Comparison of ENCODE assay signal across 8 mouse cellular contexts in the genomic region with DNA sequence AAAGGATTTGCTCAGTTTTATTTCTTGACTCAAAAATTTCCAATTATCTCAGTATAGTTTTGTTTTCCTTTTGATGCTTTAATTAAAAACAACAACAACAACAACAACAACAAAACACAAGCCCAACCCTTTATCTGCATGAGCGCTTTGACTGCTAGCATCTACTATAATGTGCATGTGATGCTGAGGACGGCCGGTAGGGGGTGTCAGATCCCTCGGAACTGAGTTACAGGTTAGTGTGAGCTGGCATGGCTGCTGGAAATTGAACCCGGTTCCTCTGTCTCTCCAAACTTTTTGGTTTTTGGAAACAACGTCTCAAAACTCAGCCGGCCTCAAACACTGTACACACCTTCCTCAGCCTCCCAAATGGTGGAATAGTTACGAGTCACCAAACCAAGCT. TPM values are rescaled to one million over a fixed set of nuclear protein-coding genes. Genes with fewer than 3 reads are reported as not detected.
DNase-seq lines count a peak whose midpoint lies in the region; ATAC-seq and TF ChIP-seq lines count a peak whose summit lies in the region.
"Had no signal": no experiment of that assay in that cellular context is flagged by ENCODE, and none has a peak within 500 bp of the region (broad histone marks: within the 10 kb centered on the region; RNA-seq: fewer than 3 reads in every experiment).

No protein-coding gene starts in this region.

- peak; percentile 37 to 41 for DNase-seq in layer of hippocampus, postnatal 10 days (ENCODE audit: low spot score in 2 of 2)
- no peak for DNase-seq in layer of hippocampus, adult 8-10 months (ENCODE audit: low spot score in 2 of 2)
- DNase-seq in ES-CJ7 (ENCODE audit: low read depth, low spot score) = peak; percentile 68
- peak; percentile 43 for DNase-seq in adrenal gland, postnatal 14 days
- peak; percentile 32 for DNase-seq in lung, postnatal 10 days
- DNase-seq in forebrain, postnatal 0 days = no peak
- no peak for DNase-seq in ovary, postnatal 36 days (ENCODE audit: low spot score)

- H3K27me3 ChIP-seq in forebrain, postnatal 0 days (ENCODE audit: insufficient read depth, low read length) = no peaks in the 10 kb centered on the region
- H3K27me3 ChIP-seq: limb, embryonic 13.5 days had no signal

- H3K4me3 ChIP-seq in forebrain, postnatal 0 days (ENCODE audit: low read depth, low read length) = no peak overlapping the region
- H3K4me3 ChIP-seq: limb, embryonic 13.5 days had no signal

- H3K4me2 ChIP-seq in forebrain, postnatal 0 days (ENCODE audit: low read depth) = no peak overlapping the region

- H3K4me1 ChIP-seq in forebrain, postnatal 0 days (ENCODE audit: insufficient read depth) = no peaks in the 10 kb centered on the region

- WGBS in forebrain, postnatal 0 days = 72% methylated on average over 8 of the region's 8 CpGs

- H3K36me3 ChIP-seq in forebrain, postnatal 0 days (ENCODE audit: insufficient read depth) = no peaks in the 10 kb centered on the region
- H3K36me3 ChIP-seq: limb, embryonic 13.5 days had no signal

- TF ChIP-seq CTCF in forebrain, postnatal 0 days (IDR thresholded peaks at IDR 0.05; ENCODE audit: low read depth) = no peak; the same call in none of the 2 replicates

- ATAC-seq in forebrain, postnatal 0 days = no peak

- no peak overlapping the region for H3K9ac ChIP-seq in forebrain, postnatal 0 days
- H3K9ac ChIP-seq: limb, embryonic 13.5 days had no signal

- no peak overlapping the region for H3K27ac ChIP-seq in forebrain, postnatal 0 days (ENCODE audit: low read depth, low read length)
- H3K27ac ChIP-seq: limb, embryonic 13.5 days had no signal

- H3K9me3 ChIP-seq in forebrain, postnatal 0 days (ENCODE audit: low read length) = no peaks in the 10 kb centered on the region
- H3K9me3 ChIP-seq: limb, embryonic 13.5 days had no signal

RNA-seq across cellular contexts. Expression of gene Col25a1, which starts 27.8 kb away (rescaled TPM):
- total RNA-seq in layer of hippocampus, postnatal 10 days (2021) = 10 to 100 TPM; 41.0 to 41.6 TPM
- 10 to 100 TPM; 56.3 to 71.8 (median 65.0) TPM for total RNA-seq in layer of hippocampus, adult 8-10 months (2022)
- total RNA-seq in adrenal gland, postnatal 14 days (2021) = 4.2 and 5.0 TPM in 2 replicates
- total RNA-seq in forebrain, postnatal 0 days (2014; rRNA removed) = 17.7 and 23.7 TPM in 2 replicates
- polyA plus RNA-seq in forebrain, postnatal 0 days (2015; fragmentation: Nextera tagmentation; extraction: Ambion mirVana) = 2.4 and 5.7 TPM in 2 replicates

RNA-seq across cellular contexts. Expression of gene Sec24b, which starts 42.1 kb away (rescaled TPM):
- total RNA-seq in layer of hippocampus, postnatal 10 days (2021) = 10 to 100 TPM; 62.9 to 65.6 TPM
- total RNA-seq in layer of hippocampus, adult 8-10 months (2022) = 10 to 100 TPM; 51.2 to 84.4 (median 72.7) TPM
- 56.0 and 66.4 TPM in 2 replicates for total RNA-seq in adrenal gland, postnatal 14 days (2021)
- 33.5 and 34.0 TPM in 2 replicates for total RNA-seq in forebrain, postnatal 0 days (2014; rRNA removed)
- polyA plus RNA-seq in forebrain, postnatal 0 days (2015; fragmentation: Nextera tagmentation; extraction: Ambion mirVana) = 18.1 and 24.3 TPM in 2 replicates

Comparison
In these comparisons a context has a peak if more than half of its experiments do, and no peak if none do; other contexts are left out.
1. DNase-seq: peak in layer of hippocampus, postnatal 10 days (2 of 2), ES-CJ7 (single experiment), adrenal gland, postnatal 14 days (single experiment) and lung, postnatal 10 days (single experiment); none in layer of hippocampus, adult 8-10 months (0 of 2), forebrain, postnatal 0 days (single experiment) and ovary, postnatal 36 days (single experiment).